Mouse (Mus musculus) layer of hippocampus, adult 2 months (tissue): Measurements from ENCODE around the gene 6430548M08Rik. TPM values are rescaled to one million over a fixed set of nuclear protein-coding genes. Genes with fewer than 3 reads are reported as not detected.

Experiments
- DNase-seq, 2 experiments: peaks; one replicate each; pipeline ENCODE4 v3.0.0; 2022; ENCODE audit warnings: low spot score in 2 of 2
- H3K27ac ChIP-seq: fragments of 200-600 bp; 2 replicates; pipeline ENCODE4 v1.8.1; 2022
- H3K4me3 ChIP-seq: fragments of 200-600 bp; 2 replicates; pipeline ENCODE4 v1.8.1; 2022; ENCODE audit warnings: mild to moderate bottlenecking
- CTCF ChIP-seq: fragments of 200-600 bp; conservative IDR thresholded peaks from 2 replicates; pipeline ENCODE4 v1.8.1; 2022; ENCODE audit warnings: antibody characterized with exemption, mild to moderate bottlenecking, moderate library complexity
- total RNA-seq, 2 experiments: library from RNA; stranded (reverse); gene quantifications; 2 replicates each; pipeline ENCODE4 v1.2.3; 2021

6430548M08Rik gene
- total RNA-seq, 2 experiments from 2014 or later = 170 to 183 TPM

GRCm38 (mm10) chr8:120162404-120162752 is 48.4 kb downstream of the 6430548M08Rik start:
- TF ChIP-seq CTCF = no peak
- DNase-seq = no peak
- Histone ChIP-seq H3K4me3 (no peak overlapping the region), H3K27ac (no peak overlapping the region)

- DNase-seq = no peak
- no peak for TF ChIP-seq CTCF
- Histone ChIP-seq H3K27ac (no peak overlapping the region), H3K4me3 (no peak overlapping the region)
Observed at GRCm38 (mm10) chr8:120163376-120163775, 49.4 kb downstream of the 6430548M08Rik start.

GRCm38 (mm10) chr8:120164026-120164425 is 50.1 kb downstream of the 6430548M08Rik start:
- Histone ChIP-seq H3K4me3 (no peak overlapping the region), H3K27ac (no peak overlapping the region)

GRCm38 (mm10) chr8:120167136-120167535 is 53.2 kb downstream of the 6430548M08Rik start:
- TF ChIP-seq CTCF = no peak
- DNase-seq = no peak
- H3K4me3 ChIP-seq = no peak overlapping the region
- no peak overlapping the region for H3K27ac ChIP-seq

More at GRCm38 (mm10) chr8:120164026-120164425, 50.1 kb downstream of the 6430548M08Rik start:
- no peak for DNase-seq
- TF ChIP-seq CTCF = no peak

- H3K27ac ChIP-seq = peak overlapping the region; percentile 81
- TF ChIP-seq CTCF = no peak
Observed at GRCm38 (mm10) chr8:120167821-120168220, 53.9 kb downstream of the 6430548M08Rik start.

GRCm38 (mm10) chr8:120169119-120169518 is 55.2 kb downstream of the 6430548M08Rik start:
- no peak for DNase-seq
- Histone ChIP-seq H3K27ac (no peak overlapping the region), H3K4me3 (no peak overlapping the region)
- TF ChIP-seq CTCF = no peak

More at GRCm38 (mm10) chr8:120167821-120168220, 53.9 kb downstream of the 6430548M08Rik start:
- peak overlapping the region; percentile 2; the same call in 1 of the 2 replicates for H3K4me3 ChIP-seq
- peak; percentile 56 to 66 for DNase-seq

- no peak overlapping the region for H3K4me3 ChIP-seq
- no peak for TF ChIP-seq CTCF
- no peak for DNase-seq
- H3K27ac ChIP-seq = no peak overlapping the region
Observed at GRCm38 (mm10) chr8:120173195-120173594, 59.2 kb downstream of the 6430548M08Rik start.

- no peak for DNase-seq
- H3K4me3 ChIP-seq = no peak overlapping the region
- H3K27ac ChIP-seq = no peak overlapping the region
- TF ChIP-seq CTCF = no peak
Observed at GRCm38 (mm10) chr8:120174606-120175005, 60.7 kb downstream of the 6430548M08Rik start.

- no peak for DNase-seq
- no peak overlapping the region for H3K4me3 ChIP-seq
- TF ChIP-seq CTCF = no peak
- H3K27ac ChIP-seq = no peak overlapping the region
Observed at GRCm38 (mm10) chr8:120176605-120177004, 62.7 kb downstream of the 6430548M08Rik start.

GRCm38 (mm10) chr8:120177318-120178123 is 63.6 kb downstream of the 6430548M08Rik start, which contains the start of gene Fam92b:
TSS of gene Fam92b (minus strand) at chr8:120177466.
- no peak for TF ChIP-seq CTCF
- H3K4me3 ChIP-seq = peak within 1 kb of the TSS; percentile 17; the same call in 1 of the 2 replicates
- DNase-seq = peak; percentile 47 to 60
- H3K27ac ChIP-seq = 0 out of 2 replicates have a peak within 1 kb of the TSS, but pooled peaks have one; percentile 23

GRCm38 (mm10) chr8:120178124-120178514 is 64.2 kb downstream of the 6430548M08Rik start:
- Histone ChIP-seq H3K27ac (no peak overlapping the region), H3K4me3 (no peak overlapping the region)
- no peak for TF ChIP-seq CTCF
- DNase-seq = no peak

- TF ChIP-seq CTCF = peak; percentile 93
- Histone ChIP-seq H3K27ac (no peak overlapping the region), H3K4me3 (no peak overlapping the region; the same call in 1 of the 2 replicates)
- DNase-seq = peak; percentile 83 to 96
Observed at GRCm38 (mm10) chr8:120179027-120179431, 65.1 kb downstream of the 6430548M08Rik start.

- TF ChIP-seq CTCF = no peak
- no peak overlapping the region for H3K4me3 ChIP-seq
- no peak overlapping the region for H3K27ac ChIP-seq
- DNase-seq = no peak
Observed at GRCm38 (mm10) chr8:120180445-120180970, 66.6 kb downstream of the 6430548M08Rik start.
